Mouse (Mus musculus) liver, embryonic 11.5 days (tissue): ENCODE measurements around the gene Wdr5b. TPM values are rescaled to one million over a fixed set of nuclear protein-coding genes. Genes with fewer than 3 reads are reported as not detected.

Experiments
- ATAC-seq: fragments of 200-750 bp; cut with Nextera tagmentation; replicated peaks from 2 replicates; pipeline ENCODE4 v1.8.0; 2017; ENCODE audit warnings: moderate number of reproducible peaks, mild to moderate bottlenecking, moderate TSS enrichment, moderate library complexity; ENCODE audit not compliant: low FRiP score
- DNase-seq: peaks from one replicate; pipeline ENCODE4 v3.0.0-alpha.2; 2017; ENCODE audit warnings: low spot score
- H3K27ac ChIP-seq: fragments of 300-500 bp; sonication (generic); 2 replicates; pipeline ENCODE4 v1.5.1; 2014; ENCODE audit warnings: mild to moderate bottlenecking, low read depth, low read length, control low read depth
- H3K27me3 ChIP-seq: fragments of 300-500 bp; sonication (generic); replicated peaks from 2 replicates; pipeline ENCODE4 v1.6.1; 2014; ENCODE audit warnings: low read length, mixed read lengths; ENCODE audit not compliant: control insufficient read depth, insufficient read depth
- H3K36me3 ChIP-seq: fragments of 300-500 bp; sonication (generic); 2 replicates; pipeline ENCODE4 v1.6.1; 2014; ENCODE audit warnings: mild to moderate bottlenecking, low read length, moderate library complexity, mixed read lengths; ENCODE audit not compliant: control insufficient read depth, insufficient read depth
- H3K4me1 ChIP-seq: fragments of 300-500 bp; sonication (generic); replicated peaks from 2 replicates; pipeline ENCODE4 v1.6.1; 2014; ENCODE audit warnings: low read length, mixed read lengths; ENCODE audit not compliant: control insufficient read depth, insufficient read depth
- H3K4me2 ChIP-seq: fragments of 300-500 bp; sonication (generic); 2 replicates; pipeline ENCODE4 v1.6.1; 2014; ENCODE audit warnings: mild to moderate bottlenecking, control low read depth, moderate library complexity
- H3K4me3 ChIP-seq: fragments of 300-500 bp; sonication (generic); 2 replicates; pipeline ENCODE4 v1.5.1; 2014; ENCODE audit warnings: low read depth, low read length, control low read depth
- H3K9ac ChIP-seq: fragments of 300-500 bp; sonication (generic); 2 replicates; pipeline ENCODE4 v1.6.1; 2014; ENCODE audit warnings: low read depth, low read length, control low read depth
- H3K9me3 ChIP-seq: fragments of 300-500 bp; sonication (generic); 2 replicates; pipeline ENCODE4 v1.6.1; 2016; ENCODE audit warnings: low read length, inconsistent platforms, mixed read lengths; ENCODE audit not compliant: control insufficient read depth
- WGBS: fragments of 180-500 bp; shearing (Covaris S2); extraction: QIAGEN DNeasy Blood & Tissue Kit; methylation state at CpG from one replicate; pipeline ENCODE4 v1.1.7; 2014; 5-methylcytosine and 5-hydroxymethylcytosine counted together
- polyA plus RNA-seq: library from polyadenylated mRNA; unstranded; fragments of >200 nt; fragmentation: Nextera tagmentation; extraction: Ambion mirVana; gene quantifications from 2 replicates; pipeline ENCODE4 v1.2.1, GENCODE M21; 2014

Wdr5b gene
- polyA plus RNA-seq, 1 experiment from 2014 or later: 6.3 TPM

GRCm38 (mm10) chr16:36063315-36063714 lies 22.3 kb downstream of the Wdr5b start:
- peak overlapping the region; percentile 48 for H3K27ac ChIP-seq
- ATAC-seq (no peak), DNase-seq (no peak)
- WGBS: 81% methylated on average over 2 of the region's 2 CpGs
- peaks cover 3% of the 10 kb centered on the region; the same call in 1 of the 2 replicates for H3K36me3 ChIP-seq
- H3K27me3 ChIP-seq: no peaks in the 10 kb centered on the region
- no peaks in the 10 kb centered on the region for H3K9me3 ChIP-seq
- peaks cover 21% of the 10 kb centered on the region; the same call in 1 of the 2 replicates for H3K4me1 ChIP-seq
- no peak overlapping the region for H3K4me2 ChIP-seq
- H3K9ac ChIP-seq: no peak overlapping the region
- no peak overlapping the region for H3K4me3 ChIP-seq

DNA sequence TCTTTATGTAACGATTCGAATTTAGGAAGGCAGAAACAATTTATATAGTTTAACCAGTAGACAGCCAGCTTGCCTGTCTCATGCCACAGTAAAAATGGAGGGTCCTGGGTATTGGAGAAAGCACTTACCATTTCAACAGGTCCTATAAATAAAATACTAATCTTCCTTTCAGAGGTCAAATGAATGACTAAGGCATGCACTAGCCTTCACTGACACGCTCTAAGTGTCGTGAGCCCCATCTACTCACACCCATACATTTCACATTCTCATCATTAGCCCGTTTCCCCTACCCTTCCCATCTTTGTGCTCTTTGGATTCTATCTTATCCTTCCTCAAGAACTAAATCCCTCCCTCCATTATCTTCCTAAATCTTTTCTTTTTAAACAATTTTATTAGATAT lies 23.9 kb downstream of the Wdr5b start:
- DNase-seq: no peak
- Histone ChIP-seq H3K9ac (no peak overlapping the region), H3K4me3 (no peak overlapping the region), H3K4me2 (no peak overlapping the region), H3K27me3 (no peaks in the 10 kb centered on the region), H3K4me1 (peaks cover 31% of the 10 kb centered on the region), H3K27ac (no peak overlapping the region), H3K36me3 (peaks cover 4% of the 10 kb centered on the region; the same call in 1 of the 2 replicates), H3K9me3 (no peaks in the 10 kb centered on the region)
- ATAC-seq: no peak
- WGBS: 85% methylated on average over 5 of the region's 5 CpGs

DNA sequence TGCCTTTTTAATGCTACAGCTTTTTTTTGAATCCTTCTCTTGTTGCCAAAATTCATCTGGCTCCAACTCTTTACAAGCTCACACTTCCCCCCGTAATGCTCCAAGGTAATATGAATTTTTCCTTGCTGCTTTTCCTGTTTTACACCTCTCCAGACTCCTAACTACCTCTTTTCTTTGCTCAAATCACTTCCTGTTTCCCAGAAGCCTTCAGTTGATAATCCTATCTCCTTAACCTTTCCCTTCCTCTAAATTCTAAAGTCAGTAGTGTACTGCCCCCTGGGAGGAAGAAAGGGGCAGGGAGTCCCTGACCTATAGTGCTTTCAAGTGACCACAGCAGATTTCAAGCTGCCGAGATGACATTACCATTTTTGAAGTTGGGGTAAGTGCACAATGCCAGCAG lies 26.7 kb downstream of the Wdr5b start:
- H3K4me2 ChIP-seq: peak overlapping the region; percentile 10; the same call in 1 of the 2 replicates
- H3K27ac ChIP-seq: no peak overlapping the region; the same call in 1 of the 2 replicates
- H3K9ac ChIP-seq: no peak overlapping the region
- no peak overlapping the region for H3K4me3 ChIP-seq
- peaks cover 4% of the 10 kb centered on the region; the same call in 1 of the 2 replicates for H3K36me3 ChIP-seq
- DNase-seq (no peak), ATAC-seq (no peak)
- WGBS: 58% methylated on average over 2 of the region's 2 CpGs
- peaks cover 29% of the 10 kb centered on the region for H3K4me1 ChIP-seq
- no peaks in the 10 kb centered on the region for H3K27me3 ChIP-seq
- no peaks in the 10 kb centered on the region for H3K9me3 ChIP-seq

- no peaks in the 10 kb centered on the region for H3K9me3 ChIP-seq
- no peak overlapping the region for H3K27ac ChIP-seq
- H3K4me3 ChIP-seq: no peak overlapping the region; the same call in 1 of the 2 replicates
- no peaks in the 10 kb centered on the region for H3K27me3 ChIP-seq
- H3K4me2 ChIP-seq: peak overlapping the region; percentile 66
- ATAC-seq (no peak), DNase-seq (no peak)
- WGBS: 80% methylated on average over 3 of the region's 3 CpGs
- no peak overlapping the region for H3K9ac ChIP-seq
- peaks cover 4% of the 10 kb centered on the region; the same call in 1 of the 2 replicates for H3K36me3 ChIP-seq
- peaks cover 26% of the 10 kb centered on the region for H3K4me1 ChIP-seq
Observed at GRCm38 (mm10) chr16:36068356-36068755, 27.4 kb downstream of the Wdr5b start.

DNA sequence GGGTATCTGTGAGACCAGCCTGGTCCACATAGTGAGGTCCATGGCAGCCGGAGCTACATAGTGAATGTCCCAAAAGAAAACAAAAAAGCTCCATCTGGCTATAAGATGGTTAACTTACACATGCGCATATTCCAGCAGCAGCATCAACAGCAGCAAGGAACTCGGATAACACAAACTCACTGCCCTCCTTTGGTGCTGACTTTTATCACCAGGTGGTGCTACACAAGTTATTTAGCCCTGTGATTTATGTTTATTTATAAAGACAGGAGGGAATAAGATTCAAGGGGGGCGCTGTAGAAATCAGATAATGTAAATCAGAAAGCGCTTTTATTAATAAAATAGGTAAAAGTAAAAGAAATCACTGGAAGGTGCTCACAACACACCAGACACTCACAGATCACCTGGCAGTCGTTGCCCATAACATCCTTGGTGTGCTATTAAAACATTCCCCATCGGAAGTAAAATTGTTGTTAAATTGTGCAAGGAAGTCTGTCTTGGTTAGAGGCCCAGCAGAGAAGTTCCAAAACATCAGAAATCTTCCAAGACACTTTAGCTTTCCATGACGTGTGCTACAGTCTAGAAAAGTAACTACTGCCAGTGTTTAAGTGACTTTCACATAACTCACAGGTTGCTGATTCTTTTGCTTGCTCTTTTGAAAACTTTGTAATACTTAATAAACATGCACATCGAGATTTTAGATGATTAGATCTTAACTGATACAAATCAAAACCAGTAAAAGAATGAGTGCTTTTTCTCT lies 29.0 kb downstream of the Wdr5b start:
- H3K9ac ChIP-seq: peak overlapping the region; percentile 94; the same call in 1 of the 2 replicates
- no peak for DNase-seq

GRCm38 (mm10) chr16:36071071-36071449 lies 30.1 kb downstream of the Wdr5b start:
- WGBS: under 1% methylated on average over 16 of the region's 16 CpGs
- Histone ChIP-seq H3K9ac (peak overlapping the region; percentile 94), H3K9me3 (no peaks in the 10 kb centered on the region), H3K27ac (peak overlapping the region; percentile 99), H3K4me3 (peak overlapping the region; percentile 85), H3K36me3 (peaks cover 4% of the 10 kb centered on the region; the same call in 1 of the 2 replicates), H3K27me3 (no peaks in the 10 kb centered on the region), H3K4me1 (peaks cover 23% of the 10 kb centered on the region), H3K4me2 (peak overlapping the region; percentile 66)
- ATAC-seq (no peak; the same call in none of the 2 replicates), DNase-seq (no peak)

More for the DNA sequence above, 29.0 kb downstream of the Wdr5b start:
- Histone ChIP-seq H3K4me2 (peak overlapping the region; percentile 66), H3K27ac (no peak overlapping the region), H3K27me3 (no peaks in the 10 kb centered on the region), H3K36me3 (peaks cover 4% of the 10 kb centered on the region; the same call in 1 of the 2 replicates), H3K4me1 (peaks cover 25% of the 10 kb centered on the region), H3K9me3 (no peaks in the 10 kb centered on the region), H3K4me3 (peak overlapping the region; percentile 85)
- 49% methylated on average over 9 of the region's 9 CpGs for WGBS
- ATAC-seq: no peak

DNA sequence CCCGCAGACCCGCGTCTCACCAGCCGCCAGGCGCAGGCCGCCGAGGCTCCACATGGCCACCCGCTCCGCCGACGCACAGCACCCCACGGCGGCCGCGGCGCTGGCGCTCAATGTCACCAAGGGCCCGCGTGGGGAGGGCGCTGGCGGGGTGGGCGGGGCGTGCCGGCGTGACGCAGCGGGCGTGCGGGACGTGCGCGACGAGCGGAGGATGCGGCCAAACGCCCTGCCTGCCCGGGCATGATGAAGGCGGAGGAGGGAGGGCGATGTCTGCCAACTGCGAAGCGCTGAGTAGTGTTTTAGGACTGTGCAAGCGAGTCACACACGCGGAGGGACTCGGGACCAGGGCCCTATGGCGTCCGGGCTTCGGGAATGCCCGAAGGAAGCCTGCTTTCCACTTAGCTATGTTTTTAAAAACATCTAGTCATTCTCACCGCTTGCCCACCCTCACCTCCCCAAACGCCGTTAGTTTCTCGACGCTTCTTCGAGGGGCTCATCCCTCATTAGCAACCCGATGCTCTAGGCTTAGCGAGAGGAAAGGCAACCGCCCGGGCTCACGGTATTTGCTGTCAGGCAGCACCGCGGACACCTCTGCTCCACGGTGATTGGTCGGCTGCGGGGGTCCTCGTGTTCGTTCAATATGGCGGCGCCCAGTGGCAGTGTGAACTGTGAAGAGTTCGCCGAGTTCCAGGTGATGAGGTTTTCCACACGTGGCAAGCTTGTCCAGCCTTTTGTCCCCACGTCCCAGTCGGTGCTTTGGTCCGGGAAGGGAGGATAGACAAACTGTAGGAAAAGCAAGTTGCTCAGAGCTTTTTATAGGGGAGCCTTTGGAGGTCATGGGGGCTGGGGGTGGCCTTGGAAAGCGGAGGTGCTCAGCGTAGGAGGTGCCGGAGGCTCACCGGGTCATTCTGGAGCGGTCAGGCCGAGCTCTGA lies 30.7 kb downstream of the Wdr5b start, which contains the start of the genes Fam162a and Ccdc58:
Fam162a (minus strand) TSS at position 145 of the 930 bp plus-strand sequence.
Ccdc58 (plus strand) TSS at position 236 of the 930 bp plus-strand sequence.
- peak within 1 kb of the TSS; percentile 66 for H3K4me2 ChIP-seq
- under 1% methylated on average over 81 of the region's 81 CpGs for WGBS
- peak within 1 kb of the TSS; percentile 94 for H3K9ac ChIP-seq
- peak within 1 kb of the TSS; percentile 85 for H3K4me3 ChIP-seq
- H3K36me3 ChIP-seq: peaks cover 4% of the 10 kb centered on the region; the same call in 1 of the 2 replicates
- H3K9me3 ChIP-seq: no peaks in the 10 kb centered on the region
- no peaks in the 10 kb centered on the region for H3K27me3 ChIP-seq
- peak; percentile 96 for DNase-seq
- peak within 1 kb of the TSS; percentile 99 for H3K27ac ChIP-seq
- H3K4me1 ChIP-seq: peaks cover 23% of the 10 kb centered on the region
- peak; percentile 90 for ATAC-seq

GRCm38 (mm10) chr16:36072410-36073011 lies 31.5 kb downstream of the Wdr5b start:
- Histone ChIP-seq H3K4me3 (peak overlapping the region; percentile 85), H3K9ac (peak overlapping the region; percentile 94), H3K27me3 (no peaks in the 10 kb centered on the region), H3K36me3 (peaks cover 2% of the 10 kb centered on the region; the same call in 1 of the 2 replicates), H3K9me3 (no peaks in the 10 kb centered on the region), H3K27ac (peak overlapping the region; percentile 99), H3K4me1 (peaks cover 23% of the 10 kb centered on the region), H3K4me2 (peak overlapping the region; percentile 66)
- ATAC-seq: no peak
- 24% methylated on average over 8 of the region's 8 CpGs for WGBS
- no peak for DNase-seq
